Mouse (Mus musculus) stomach, postnatal 0 days (tissue): Measurements from ENCODE around the gene Slc25a17. TPM values are rescaled to one million over a fixed set of nuclear protein-coding genes. Genes with fewer than 3 reads are reported as not detected.

Experiments
- ATAC-seq: fragments of 200-750 bp; cut with Nextera tagmentation; 2 replicates; pipeline ENCODE4 v1.8.0; 2017; ENCODE audit not compliant: low FRiP score, low TSS enrichment
- DNase-seq: peaks from one replicate; pipeline ENCODE4 v3.0.0-alpha.2; 2016; ENCODE audit warnings: low spot score
- H3K27ac ChIP-seq: fragments of 300-500 bp; sonication (generic); replicated peaks from 2 replicates; pipeline ENCODE4 v1.5.1; 2014; ENCODE audit warnings: mild to moderate bottlenecking, control low read depth
- H3K27me3 ChIP-seq: fragments of 300-500 bp; sonication (generic); 2 replicates; pipeline ENCODE4 v1.6.1; 2014; ENCODE audit warnings: low read length; ENCODE audit not compliant: control insufficient read depth, insufficient read depth
- H3K36me3 ChIP-seq: fragments of 300-500 bp; sonication (generic); 2 replicates; pipeline ENCODE4 v1.6.1; 2014; ENCODE audit warnings: low read length, mixed read lengths; ENCODE audit not compliant: control insufficient read depth, insufficient read depth
- H3K4me1 ChIP-seq: fragments of 300-500 bp; sonication (generic); replicated peaks from 2 replicates; pipeline ENCODE4 v1.6.1; 2014; ENCODE audit warnings: antibody characterized with exemption; ENCODE audit not compliant: control insufficient read depth, insufficient read depth
- H3K4me2 ChIP-seq: fragments of 300-500 bp; sonication (generic); replicated peaks from 2 replicates; pipeline ENCODE4 v1.6.1; 2014; ENCODE audit warnings: low read depth, mild to moderate bottlenecking, control low read depth, moderate library complexity
- H3K4me3 ChIP-seq: fragments of 300-500 bp; sonication (generic); 2 replicates; pipeline ENCODE4 v1.5.1; 2014; ENCODE audit warnings: low read depth, low read length, control low read depth
- H3K9ac ChIP-seq: fragments of 300-500 bp; sonication (generic); 2 replicates; pipeline ENCODE4 v1.6.1; 2014; ENCODE audit warnings: mild to moderate bottlenecking, low read length, control low read depth, mixed read lengths
- H3K9me3 ChIP-seq: fragments of 300-500 bp; sonication (generic); 2 replicates; pipeline ENCODE4 v1.6.1; 2016; ENCODE audit warnings: low read length; ENCODE audit not compliant: control insufficient read depth
- CTCF ChIP-seq: IDR thresholded peaks from 2 replicates; pipeline ENCODE4 v1.5.1; 2016; ENCODE audit warnings: antibody characterized with exemption, low read depth, mild to moderate bottlenecking, moderate library complexity
- EP300 ChIP-seq: optimal IDR thresholded peaks from 2 replicates; pipeline ENCODE3; 2016; ENCODE audit warnings: antibody characterized with exemption
- WGBS: fragments of 180-500 bp; shearing (Covaris S2); extraction: QIAGEN DNeasy Blood & Tissue Kit; methylation state at CpG from one replicate; pipeline ENCODE4 v1.1.7; 2014; 5-methylcytosine and 5-hydroxymethylcytosine counted together
- polyA plus RNA-seq: library from polyadenylated mRNA; unstranded; fragments of >200 nt; fragmentation: Nextera tagmentation; extraction: Ambion mirVana; gene quantifications from 2 replicates; pipeline ENCODE4 v1.2.1, GENCODE M21; 2015

Slc25a17 gene
- polyA plus RNA-seq, 1 experiment from 2014 or later = 85.1 TPM

GRCm38 (mm10) chr15:81284121-81284734 is 76.4 kb downstream of the Slc25a17 start:
- H3K9me3 ChIP-seq = no peaks in the 10 kb centered on the region
- no peak overlapping the region for H3K27ac ChIP-seq
- no peak overlapping the region for H3K9ac ChIP-seq
- no peak overlapping the region for H3K4me3 ChIP-seq
- WGBS = 71% methylated on average over 9 of the region's 9 CpGs
- H3K4me2 ChIP-seq = no peak overlapping the region
- TF ChIP-seq EP300 (no peak), CTCF (peak; percentile 39; the same call in 1 of the 2 replicates)
- H3K4me1 ChIP-seq = no peaks in the 10 kb centered on the region
- H3K36me3 ChIP-seq = no peaks in the 10 kb centered on the region
- DNase-seq (no peak), ATAC-seq (no peak)
- no peaks in the 10 kb centered on the region for H3K27me3 ChIP-seq

DNA sequence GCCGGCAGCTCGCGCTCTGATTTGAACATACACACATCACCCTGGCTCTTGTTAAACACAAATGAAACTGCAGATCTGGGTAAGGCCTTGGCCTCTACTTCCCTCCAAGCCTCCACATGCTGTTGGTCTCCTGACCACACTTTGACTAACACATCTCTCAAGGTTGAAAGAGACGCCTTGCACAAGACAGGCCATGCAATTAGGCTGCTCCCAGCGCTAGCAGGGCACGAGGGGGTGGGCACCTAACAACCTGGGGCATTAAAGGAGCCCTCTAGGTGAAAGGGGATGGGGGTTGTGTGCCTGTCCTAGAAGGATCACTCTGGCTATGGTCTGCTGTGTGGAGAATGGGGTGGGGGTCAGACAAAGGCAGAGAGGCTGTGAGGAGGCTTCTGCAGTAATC is 81.9 kb downstream of the Slc25a17 start:
- no peak overlapping the region for H3K4me3 ChIP-seq
- H3K27me3 ChIP-seq = no peaks in the 10 kb centered on the region
- H3K36me3 ChIP-seq = no peaks in the 10 kb centered on the region
- no peak for ATAC-seq
- no peak overlapping the region for H3K4me2 ChIP-seq
- no peak for TF ChIP-seq CTCF
- TF ChIP-seq EP300 = no peak
- DNase-seq = no peak
- WGBS = 90% methylated on average over 6 of the region's 6 CpGs
- no peak overlapping the region for H3K27ac ChIP-seq
- H3K4me1 ChIP-seq = no peaks in the 10 kb centered on the region
- H3K9ac ChIP-seq = no peak overlapping the region
- no peaks in the 10 kb centered on the region for H3K9me3 ChIP-seq

DNA sequence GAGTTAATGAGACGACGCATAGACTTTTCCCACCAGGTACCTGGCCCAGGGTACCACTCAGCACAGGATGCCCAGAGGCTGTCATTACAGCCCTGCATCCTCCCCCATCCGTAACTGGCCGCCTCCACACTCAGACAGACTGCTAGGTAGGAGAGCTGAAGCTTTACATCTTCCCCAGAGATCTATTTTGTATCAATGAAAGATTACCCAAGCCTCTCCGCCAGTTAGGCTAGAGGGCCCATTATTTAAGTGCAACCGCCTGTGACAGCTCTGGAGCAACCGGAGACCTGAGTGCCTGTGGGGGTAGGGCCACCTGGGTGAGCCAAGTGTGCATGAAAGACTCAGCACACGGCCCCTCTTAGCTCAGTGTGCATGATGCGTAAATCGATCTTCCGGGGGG is 82.7 kb downstream of the Slc25a17 start:
- Histone ChIP-seq H3K36me3 (no peaks in the 10 kb centered on the region), H3K27ac (no peak overlapping the region), H3K4me2 (no peak overlapping the region), H3K9me3 (no peaks in the 10 kb centered on the region), H3K4me1 (no peaks in the 10 kb centered on the region), H3K9ac (no peak overlapping the region), H3K27me3 (no peaks in the 10 kb centered on the region), H3K4me3 (no peak overlapping the region)
- DNase-seq (no peak), ATAC-seq (0 out of 2 replicates have a peak, but pooled peaks have one; percentile 40)
- TF ChIP-seq CTCF = no peak
- no peak for TF ChIP-seq EP300
- WGBS = 39% methylated on average over 11 of the region's 11 CpGs

DNA sequence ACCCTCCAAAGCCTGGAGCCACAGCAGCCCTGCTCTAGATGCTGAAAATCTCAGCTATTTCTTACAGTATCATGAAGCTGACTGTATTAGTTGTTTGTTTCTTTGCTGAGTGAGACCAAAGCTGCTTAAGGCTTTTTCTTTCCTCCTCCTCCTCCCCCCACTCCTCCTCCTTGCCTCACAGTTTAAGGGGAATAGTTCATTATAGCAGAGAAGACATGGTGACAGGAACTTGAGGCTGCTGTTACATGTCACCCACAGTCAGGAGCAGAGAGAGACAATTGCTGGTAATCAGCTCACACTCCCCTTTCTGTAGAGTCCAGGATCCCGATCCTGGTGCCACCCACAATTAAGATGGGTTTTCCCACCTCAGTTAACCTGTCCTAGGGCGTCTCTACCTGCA is 87.3 kb downstream of the Slc25a17 start:
- Histone ChIP-seq H3K36me3 (no peaks in the 10 kb centered on the region), H3K4me3 (no peak overlapping the region), H3K27ac (no peak overlapping the region), H3K9me3 (no peaks in the 10 kb centered on the region), H3K4me1 (no peaks in the 10 kb centered on the region), H3K9ac (no peak overlapping the region), H3K27me3 (no peaks in the 10 kb centered on the region), H3K4me2 (no peak overlapping the region)
- WGBS = 60% methylated on average over 2 of the region's 2 CpGs
- ATAC-seq = no peak
- no peak for TF ChIP-seq EP300
- TF ChIP-seq CTCF = no peak
- DNase-seq = no peak

DNA sequence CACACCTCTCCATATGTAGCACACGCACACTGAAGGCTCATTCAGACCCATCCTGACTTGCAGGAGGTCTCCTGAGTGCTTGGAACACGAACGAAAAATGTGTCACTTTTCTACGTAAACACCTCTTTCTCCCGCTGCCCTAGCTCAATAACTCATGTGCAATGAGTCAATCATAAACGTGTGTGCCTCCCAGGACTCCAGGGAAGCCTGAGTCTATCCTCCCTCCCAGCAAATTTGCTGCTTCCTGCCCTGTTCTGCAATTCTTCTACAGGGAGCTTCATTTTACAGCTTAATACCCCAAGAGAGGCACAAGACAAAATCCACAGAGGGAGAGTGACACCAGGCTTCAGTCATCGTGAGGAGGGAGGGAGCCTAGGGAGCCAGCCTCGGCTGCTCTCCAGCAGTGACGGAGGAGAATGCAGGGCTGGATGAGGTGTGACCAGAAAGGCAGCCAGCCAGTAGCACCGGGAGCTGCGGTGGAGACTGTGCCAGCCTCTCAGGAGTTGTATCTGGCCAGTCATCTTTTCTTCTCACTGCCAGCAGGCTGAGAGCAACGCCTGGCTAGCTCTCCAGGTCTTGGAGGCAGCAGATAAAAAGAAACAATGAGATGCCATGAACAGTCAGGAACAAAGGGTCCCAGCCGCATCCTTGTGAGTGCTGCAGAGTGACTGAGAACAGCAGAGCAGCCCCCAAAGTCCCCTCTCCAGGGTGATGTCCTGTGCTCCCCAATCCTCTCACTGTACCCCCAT is 88.1 kb downstream of the Slc25a17 start:
- ATAC-seq (peak; percentile 54; the same call in 1 of the 2 replicates), DNase-seq (peak; percentile 33)
- Histone ChIP-seq H3K27ac (peak overlapping the region; percentile 35; the same call in 1 of the 2 replicates), H3K9ac (no peak overlapping the region), H3K36me3 (no peaks in the 10 kb centered on the region), H3K4me3 (no peak overlapping the region), H3K9me3 (no peaks in the 10 kb centered on the region), H3K27me3 (no peaks in the 10 kb centered on the region), H3K4me1 (no peaks in the 10 kb centered on the region), H3K4me2 (no peak overlapping the region; the same call in 1 of the 2 replicates)
- WGBS = 16% methylated on average over 13 of the region's 13 CpGs
- TF ChIP-seq EP300 = no peak
- TF ChIP-seq CTCF = no peak

Other genes with a start within 250 kb of the Slc25a17 start
- gene Mrtfa, start 170.1 kb downstream of the Slc25a17 start, polyA plus RNA-seq = 12.6 and 14.3 TPM in 2 replicates
- gene Mchr1, start 125.3 kb downstream of the Slc25a17 start, polyA plus RNA-seq = 3.0 and 4.9 TPM in 2 replicates
- 79.5 and 80.2 TPM in 2 replicates for gene St13, start 39.3 kb upstream of the Slc25a17 start, polyA plus RNA-seq
- 3.7 and 4.1 TPM in 2 replicates for gene Xpnpep3, start 39.3 kb upstream of the Slc25a17 start, polyA plus RNA-seq
- 0.56 and 0.70 TPM in 2 replicates for gene Dnajb7, start 47.5 kb upstream of the Slc25a17 start, polyA plus RNA-seq
- 451 and 460 TPM in 2 replicates for gene Rbx1, start 105.5 kb upstream of the Slc25a17 start, polyA plus RNA-seq
- 6.0 and 8.5 TPM in 2 replicates for gene Ep300, start 224.5 kb upstream of the Slc25a17 start, polyA plus RNA-seq